Mouse (Mus musculus): ENCODE measurements around the gene Pex14.
"Not testable (repeated sequence)": the region's sequence is repeated elsewhere in the genome, so short reads cannot be mapped to it uniquely, and the experiment has no call there.

Pex14 gene

GRCm38 (mm10) chr4:149101456-149101855 is 1.8 kb upstream of the Pex14 start:
- no peak for DNase-seq

- not testable (repeated sequence) for DNase-seq
These were observed 773 bp upstream of the Pex14 start for GRCm38 (mm10) chr4:149100449-149100848.

- no peak for DNase-seq
These were observed 1.1 kb downstream of the Pex14 start for GRCm38 (mm10) chr4:149098571-149098970.

GRCm38 (mm10) chr4:149097956-149098355 is 1.7 kb downstream of the Pex14 start:
- no peak for DNase-seq

GRCm38 (mm10) chr4:149091364-149091763 is 8.3 kb downstream of the Pex14 start:
- DNase-seq: no peak

- no peak for DNase-seq
These were observed 14.3 kb downstream of the Pex14 start for GRCm38 (mm10) chr4:149085381-149085780.

GRCm38 (mm10) chr4:149081528-149081927 is 18.1 kb downstream of the Pex14 start:
- DNase-seq: peak; percentile 90

GRCm38 (mm10) chr4:149080111-149080510 is 19.6 kb downstream of the Pex14 start:
- DNase-seq: no peak

- DNase-seq: no peak
These were observed 20.0 kb downstream of the Pex14 start for GRCm38 (mm10) chr4:149079629-149080028.

- DNase-seq: no peak
These were observed 21.4 kb downstream of the Pex14 start for GRCm38 (mm10) chr4:149078261-149078660.

- DNase-seq: peak; percentile 46
These were observed 23.7 kb downstream of the Pex14 start for GRCm38 (mm10) chr4:149075871-149076575.

GRCm38 (mm10) chr4:149075073-149075472 is 24.6 kb downstream of the Pex14 start:
- no peak for DNase-seq

GRCm38 (mm10) chr4:149066672-149067551 is 32.8 kb downstream of the Pex14 start:
- DNase-seq: peak; percentile 34

GRCm38 (mm10) chr4:149064061-149064854 is 35.4 kb downstream of the Pex14 start:
- DNase-seq: no peak

GRCm38 (mm10) chr4:149062406-149063318 is 37.0 kb downstream of the Pex14 start:
- DNase-seq: no peak

GRCm38 (mm10) chr4:149061432-149061718 is 38.3 kb downstream of the Pex14 start:
- DNase-seq: no peak

- no peak for DNase-seq
These were observed 38.9 kb downstream of the Pex14 start for GRCm38 (mm10) chr4:149060621-149061431.

- DNase-seq: no peak
These were observed 40.0 kb downstream of the Pex14 start for GRCm38 (mm10) chr4:149059713-149060112.

GRCm38 (mm10) chr4:149058298-149058697 is 41.4 kb downstream of the Pex14 start:
- DNase-seq: no peak

- no peak for DNase-seq
These were observed 42.2 kb downstream of the Pex14 start for GRCm38 (mm10) chr4:149057470-149057869.

GRCm38 (mm10) chr4:149056957-149057356 is 42.7 kb downstream of the Pex14 start:
- no peak for DNase-seq
